Mouse (Mus musculus): Measurements from ENCODE around the gene Reg4. TPM values are rescaled to one million over a fixed set of nuclear protein-coding genes. Genes with fewer than 3 reads are reported as not detected.

Gene Reg4
- not detected for polyA plus RNA-seq (2017; shearing (Covaris generic))

GRCm38 (mm10) chr3:98221856-98222255 is at the start of gene Reg4:
Reg4 (plus strand) TSS chr3:98222156.

GRCm38 (mm10) chr3:98280204-98280932 is 58.4 kb downstream of the Reg4 start, which contains the start of gene Hmgcs2:
Hmgcs2 (plus strand) TSS chr3:98280435.

Other genes starting within 250 kb of the Reg4 start
- gene Notch2, start 208.6 kb upstream of the Reg4 start, polyA plus RNA-seq (2017; shearing (Covaris generic)) = 27.0 TPM
- not detected for gene Adam30, start 61.5 kb upstream of the Reg4 start, polyA plus RNA-seq (2017; shearing (Covaris generic))
- not detected for gene Hmgcs2, start 58.3 kb downstream of the Reg4 start, polyA plus RNA-seq (2017; shearing (Covaris generic))
- gene Phgdh, start 117.8 kb downstream of the Reg4 start, polyA plus RNA-seq (2017; shearing (Covaris generic)) = 66.0 TPM
- not detected for gene Zfp697, start 160.3 kb downstream of the Reg4 start, polyA plus RNA-seq (2017; shearing (Covaris generic))
- 0.50 TPM for gene Gm4450, start 235.0 kb downstream of the Reg4 start, polyA plus RNA-seq (2017; shearing (Covaris generic))

All from effector memory CD4-positive, alpha-beta T cell, adult 7 months (primary cell).